In the genomic region with DNA sequence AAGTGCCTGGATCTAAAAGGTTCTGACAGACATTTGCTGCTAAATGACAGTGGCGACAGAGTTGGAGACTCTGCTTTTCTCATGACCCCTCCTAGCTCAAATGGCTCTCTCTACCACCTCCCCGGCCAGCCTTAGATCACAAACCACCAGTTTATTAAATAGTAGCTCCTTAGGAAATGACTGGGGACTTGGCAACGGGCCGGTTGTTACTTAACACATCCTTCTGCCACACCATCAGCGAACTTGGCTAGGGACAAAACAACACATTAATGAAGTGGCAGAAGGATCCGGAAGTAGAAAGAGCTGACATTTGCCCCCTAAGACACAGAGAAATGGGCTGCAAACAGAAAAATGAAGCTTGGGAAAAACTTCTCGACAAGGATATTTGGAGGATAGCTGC, we compare ENCODE assay signal across 9 mouse cellular contexts.
DNase-seq lines count a peak whose midpoint lies in the region; ATAC-seq and TF ChIP-seq lines count a peak whose summit lies in the region.
"Had no signal": no experiment of that assay in that cellular context is flagged by ENCODE, and none has a peak within 500 bp of the region (broad histone marks: within the 10 kb centered on the region; RNA-seq: fewer than 3 reads in every experiment).

No protein-coding gene starts in this region.

- no peak for ATAC-seq in limb, embryonic 15.5 days (ENCODE audit: insufficient number of reproducible peaks, low FRiP score, low TSS enrichment, low read depth)

- no peaks in the 10 kb centered on the region for H3K9me3 ChIP-seq in limb, embryonic 15.5 days
- H3K9me3 ChIP-seq: heart, embryonic 13.5 days; neural tube, embryonic 13.5 days had no signal

- DNase-seq in adrenal gland, adult 18-20 months (ENCODE audit: low spot score in 2 of 2), result peak; percentile 13 to 33
- peak; percentile 66 for DNase-seq in adrenal gland, postnatal 10 days
- DNase-seq in heart, postnatal 25 days (ENCODE audit: low spot score), result peak; percentile 30
- DNase-seq in thymus, adult 2 months, result no peak
- DNase-seq in frontal cortex, postnatal 25 days (ENCODE audit: low spot score in 2 of 2), result no peak
- DNase-seq in layer of hippocampus, postnatal 25 days (ENCODE audit: extremely low spot score in 1 of 2, low spot score in 1 of 2), result no peak

- H3K4me1 ChIP-seq in limb, embryonic 15.5 days, result peaks cover 26% of the 10 kb centered on the region
- H3K4me1 ChIP-seq in thymus, adult 2 months (replicated peaks; ENCODE audit: control insufficient read depth, insufficient read depth, low read length), result peaks cover 12% of the 10 kb centered on the region

- TF ChIP-seq POLR2A in thymus, adult 2 months (IDR thresholded peaks at IDR 0.05; ENCODE audit: control insufficient read depth, extremely low read depth, insufficient read depth, low read length, poor library complexity), result no peak

- no peak overlapping the region for H3K9ac ChIP-seq in limb, embryonic 15.5 days
- H3K9ac ChIP-seq: heart, embryonic 13.5 days; neural tube, embryonic 13.5 days had no signal

- peak overlapping the region; percentile 66; the same call in 1 of the 2 replicates for H3K27ac ChIP-seq in limb, embryonic 15.5 days
- H3K27ac ChIP-seq in thymus, adult 2 months (ENCODE audit: control insufficient read depth, insufficient read depth, low read length), result no peak overlapping the region
- H3K27ac ChIP-seq: neural tube, embryonic 13.5 days had no signal

- H3K36me3 ChIP-seq in limb, embryonic 15.5 days, result 0 out of 2 replicates have a peak, but pooled peaks cover 4% of the 10 kb centered on the region
- no peaks in the 10 kb centered on the region for H3K36me3 ChIP-seq in thymus, adult 2 months (ENCODE audit: control insufficient read depth, insufficient read depth, low read length)
- H3K36me3 ChIP-seq: heart, embryonic 13.5 days; neural tube, embryonic 13.5 days had no signal

- intact Hi-C loops in heart, postnatal 25 days (cut with DNase I), result no loop called here

- 50% methylated on average over 7 of the region's 7 CpGs for WGBS in limb, embryonic 15.5 days
- 79% methylated on average over 7 of the region's 7 CpGs for WGBS in thymus, adult 2 months

- TF ChIP-seq CTCF in thymus, adult 2 months (IDR thresholded peaks at IDR 0.05; ENCODE audit: borderline replicate concordance, control insufficient read depth, extremely low read depth, insufficient read depth, low read length, poor library complexity), result no peak

- no peaks in the 10 kb centered on the region for H3K27me3 ChIP-seq in limb, embryonic 15.5 days
- H3K27me3 ChIP-seq in thymus, adult 2 months (ENCODE audit: control insufficient read depth, insufficient read depth, low read length), result no peaks in the 10 kb centered on the region
- H3K27me3 ChIP-seq: heart, embryonic 13.5 days; neural tube, embryonic 13.5 days had no signal

- H3K4me3 ChIP-seq in limb, embryonic 15.5 days, result no peak overlapping the region
- H3K4me3 ChIP-seq in thymus, adult 2 months (ENCODE audit: control insufficient read depth, insufficient read depth, low read length), result no peak overlapping the region
- H3K4me3 ChIP-seq: heart, embryonic 13.5 days; neural tube, embryonic 13.5 days had no signal

- no peak overlapping the region for H3K4me2 ChIP-seq in limb, embryonic 15.5 days
- H3K4me2 ChIP-seq: heart, embryonic 13.5 days; neural tube, embryonic 13.5 days had no signal

Comparison
In these comparisons a context has a peak if more than half of its experiments do, and no peak if none do; other contexts are left out.
1. DNase-seq: peak in adrenal gland, adult 18-20 months (2 of 2), adrenal gland, postnatal 10 days (single experiment) and heart, postnatal 25 days (single experiment); none in thymus, adult 2 months (single experiment), frontal cortex, postnatal 25 days (0 of 2) and layer of hippocampus, postnatal 25 days (0 of 2).